Mouse (Mus musculus): Measurements from ENCODE around the gene Prdm9. TPM values are rescaled to one million over a fixed set of nuclear protein-coding genes. Genes with fewer than 3 reads are reported as not detected.
"Not testable (repeated sequence)": the region's sequence is repeated elsewhere in the genome, so short reads cannot be mapped to it uniquely, and the experiment has no call there.

Prdm9 gene
- 1 to 10 TPM; 1.5 to 2.8 TPM for total RNA-seq (2021)
- long read RNA-seq, experiment 1, result 0 reads
- long read RNA-seq, experiment 2, result 0 reads

DNA sequence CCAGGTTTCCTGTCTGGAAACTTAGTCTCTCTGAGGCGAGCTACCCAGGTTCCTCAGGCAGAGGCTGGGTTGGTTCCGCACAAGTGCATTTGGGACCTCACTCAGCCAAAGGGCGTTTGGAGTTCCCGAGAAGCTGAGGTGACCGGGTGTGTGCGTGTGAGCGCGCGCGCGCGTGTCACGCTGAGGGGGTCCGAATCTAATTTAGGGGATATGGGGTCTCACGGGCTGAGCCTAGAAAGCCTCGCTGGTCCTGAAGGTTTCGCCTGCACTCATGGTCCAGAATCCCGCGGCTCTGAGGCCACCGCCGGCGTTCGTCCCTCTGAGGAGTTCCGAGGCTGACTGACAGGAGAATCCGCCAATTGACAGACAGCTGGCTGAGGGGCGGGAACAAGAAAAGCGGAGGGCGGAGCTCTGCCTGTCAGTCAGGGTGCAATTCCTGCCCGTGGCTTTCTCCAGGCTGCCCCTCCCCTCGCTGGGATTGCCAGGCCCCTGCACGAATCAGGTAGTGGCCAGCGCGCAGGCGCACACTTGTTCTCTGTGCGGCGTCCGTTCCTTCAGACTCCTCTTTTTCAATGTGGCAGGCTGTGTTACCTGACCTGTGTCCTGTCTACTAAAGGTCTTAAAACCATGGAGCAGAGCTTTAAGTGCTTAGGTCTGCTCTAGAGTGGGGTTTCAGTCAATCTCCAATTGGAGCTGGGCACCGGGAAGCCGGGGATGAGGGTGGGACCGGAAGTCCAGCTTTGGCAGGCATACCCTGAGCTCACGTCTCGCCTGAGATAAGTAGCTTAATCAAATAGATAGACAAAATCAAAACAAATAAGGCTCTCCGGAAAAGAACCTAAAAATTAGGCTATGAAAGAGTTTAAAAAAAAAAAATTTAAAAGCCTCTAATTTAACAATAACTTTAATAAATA is at the start of gene Prdm9:
Prdm9 (minus strand) TSS at position 341 of the 914 bp plus-strand sequence.
- peak; percentile 99 to 100 for DNase-seq (ENCODE audit: low spot score in 2 of 2)
- intact Hi-C loops (cut with DNase I), result no loop called here

- no peak for DNase-seq (ENCODE audit: low spot score in 2 of 2)
- intact Hi-C loops (cut with DNase I), result no loop called here
Measured at GRCm38 (mm10) chr17:15599496-15599895, 35.3 kb upstream of the Prdm9 start.

GRCm38 (mm10) chr17:15591216-15591881 is 27.2 kb upstream of the Prdm9 start:
- DNase-seq (ENCODE audit: low spot score in 2 of 2), result no peak
- intact Hi-C loops (cut with DNase I), result no loop called here

DNA sequence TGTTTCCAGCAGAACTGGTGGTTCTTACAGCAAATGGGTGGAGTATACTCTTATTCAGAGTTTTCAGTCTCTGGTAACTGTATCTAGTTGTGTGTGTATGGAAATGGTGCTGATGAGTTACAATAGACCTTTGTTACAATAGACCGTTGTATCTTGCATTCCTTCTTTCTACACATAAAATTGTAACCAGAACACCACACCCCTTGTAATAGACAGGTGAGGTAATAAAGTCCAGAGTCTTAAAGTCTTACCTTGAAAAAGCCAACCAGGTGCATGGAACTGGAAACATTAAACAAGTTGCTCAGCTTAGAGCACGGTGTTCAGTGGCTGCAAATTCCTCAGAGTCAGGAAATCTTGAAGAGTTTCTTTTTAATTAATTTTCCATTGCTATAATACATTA is 24.0 kb upstream of the Prdm9 start:
- intact Hi-C loops (cut with DNase I), result no loop called here
- no peak for DNase-seq (ENCODE audit: low spot score in 2 of 2)

GRCm38 (mm10) chr17:15585691-15586090 is 21.5 kb upstream of the Prdm9 start:
- intact Hi-C loops (cut with DNase I), result no loop called here
- no peak for DNase-seq (ENCODE audit: low spot score in 2 of 2)

DNA sequence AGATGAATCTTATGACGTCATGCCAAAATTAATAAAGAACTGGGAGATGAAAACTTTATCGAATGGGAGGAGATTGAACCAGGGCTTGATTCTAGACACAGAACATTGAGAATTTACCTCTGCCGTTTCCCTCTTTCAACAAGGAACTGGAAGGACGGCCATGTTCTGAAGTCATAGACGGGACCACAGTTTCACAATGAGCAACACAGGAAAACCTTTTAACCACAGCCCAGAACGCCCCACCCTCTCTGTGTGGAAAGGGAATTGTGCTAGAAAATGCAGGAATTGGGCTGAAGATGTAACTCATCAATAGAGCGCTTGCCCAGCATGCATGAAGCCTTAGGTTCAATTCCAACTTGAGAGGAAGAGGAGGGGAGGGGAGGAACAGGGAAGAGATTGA is 18.9 kb upstream of the Prdm9 start:
- intact Hi-C loops (cut with DNase I), result no loop called here
- DNase-seq (ENCODE audit: low spot score in 2 of 2), result no peak

- DNase-seq (ENCODE audit: low spot score in 2 of 2), result no peak
- intact Hi-C loops (cut with DNase I), result no loop called here
Measured at GRCm38 (mm10) chr17:15580072-15580447, 15.9 kb upstream of the Prdm9 start.

DNA sequence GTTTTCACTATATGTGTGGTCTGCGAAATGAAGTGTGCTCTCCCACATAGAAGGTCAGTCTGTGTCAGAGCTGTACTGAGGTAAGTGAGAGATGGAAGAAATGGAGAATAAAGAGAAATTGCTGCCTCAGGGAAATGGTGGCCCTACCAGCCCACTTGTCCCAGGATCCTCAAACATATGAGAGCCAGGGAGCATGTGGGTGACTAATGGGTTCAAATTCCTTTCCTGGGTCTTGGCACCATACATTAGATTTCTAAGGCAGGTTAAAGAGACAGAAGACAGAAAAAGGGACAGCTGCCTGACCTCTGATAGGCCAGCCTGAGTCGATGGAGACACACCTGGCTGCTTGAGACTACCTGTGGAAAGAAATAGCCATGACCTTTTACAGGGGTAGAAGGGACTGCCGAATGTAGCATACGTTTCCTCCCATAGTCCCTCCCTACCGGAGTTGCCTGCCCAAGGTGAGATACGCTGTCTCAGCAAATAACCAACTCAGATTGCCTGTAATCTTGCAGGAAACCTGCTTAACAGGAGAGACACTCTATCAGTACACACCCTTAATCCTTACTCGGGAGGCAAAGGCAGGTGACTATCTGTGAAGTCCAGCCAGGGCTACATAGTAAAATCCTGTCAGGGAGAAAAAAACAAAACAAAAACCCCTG is 15.4 kb upstream of the Prdm9 start:
- DNase-seq (ENCODE audit: low spot score in 2 of 2), result no peak
- intact Hi-C loops (cut with DNase I), result no loop called here

DNA sequence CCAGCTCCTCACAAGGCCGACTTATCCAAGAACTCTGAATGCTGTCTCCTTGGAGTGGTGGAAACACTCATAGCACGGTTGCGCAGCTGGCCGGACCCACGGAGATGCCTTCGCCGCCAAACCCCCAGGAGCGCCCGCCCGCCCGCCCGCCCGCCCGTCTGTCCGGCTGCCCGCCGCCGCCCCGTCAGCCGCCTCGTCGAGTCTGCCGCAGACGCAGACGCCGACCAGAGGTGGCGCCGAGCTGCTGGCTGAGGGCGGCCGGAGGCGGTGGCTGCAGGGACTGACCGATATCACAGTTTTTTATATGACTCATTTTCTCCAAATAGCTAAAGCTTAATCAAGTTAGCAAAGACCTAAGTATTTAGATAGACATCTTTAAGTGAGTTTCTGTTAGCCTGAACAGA is 13.1 kb upstream of the Prdm9 start:
- peak in 1 of 2 experiments; percentile 8 for DNase-seq (ENCODE audit: low spot score in 2 of 2)
- intact Hi-C loops (cut with DNase I), result no loop called here

DNA sequence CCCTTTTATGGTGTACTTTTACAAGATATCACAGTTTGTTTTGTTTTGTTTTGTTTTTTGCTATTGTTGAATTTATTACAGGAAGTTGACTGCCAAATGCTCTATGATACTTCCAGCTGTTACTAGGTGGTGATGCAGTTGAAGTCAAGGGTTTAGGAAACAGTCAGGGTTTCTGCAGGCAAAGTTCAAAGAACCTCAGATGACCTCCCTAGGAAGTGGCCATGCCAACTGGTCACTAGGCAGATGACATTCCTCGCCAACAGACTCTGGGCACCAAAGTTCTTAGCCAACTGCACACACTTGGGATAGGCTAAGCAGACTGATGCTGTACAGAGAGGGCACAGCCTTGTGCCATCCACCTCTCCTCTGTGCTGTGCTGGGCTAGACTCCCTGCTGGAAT is 10.9 kb upstream of the Prdm9 start:
- intact Hi-C loops (cut with DNase I), result no loop called here
- DNase-seq (ENCODE audit: low spot score in 2 of 2), result no peak

- intact Hi-C loops (cut with DNase I), result no loop called here
Measured at GRCm38 (mm10) chr17:15566908-15567307, 2.8 kb upstream of the Prdm9 start.

DNA sequence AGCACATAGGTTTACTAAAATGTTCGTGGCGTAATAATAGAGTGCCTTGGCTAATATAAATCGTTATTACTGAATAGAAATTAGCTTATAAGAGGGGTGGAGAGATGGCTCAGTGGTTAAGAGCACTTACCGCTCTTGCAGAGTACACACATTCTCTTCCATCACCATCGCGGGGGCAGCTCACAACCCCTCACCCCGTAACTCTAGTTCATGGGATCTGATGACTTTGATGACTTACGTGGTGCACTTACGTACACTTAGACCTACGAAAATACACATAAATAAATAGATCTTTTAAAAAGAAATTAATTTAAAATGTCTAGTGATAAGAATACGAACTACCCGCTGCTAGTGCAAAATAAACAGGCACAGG is 760 bp upstream of the Prdm9 start:
- intact Hi-C loops (cut with DNase I), result no loop called here
- peak in 1 of 2 experiments; percentile 15 for DNase-seq (ENCODE audit: low spot score in 2 of 2)

More at GRCm38 (mm10) chr17:15566908-15567307, 2.8 kb upstream of the Prdm9 start:
- no peak for DNase-seq (ENCODE audit: low spot score in 2 of 2)

GRCm38 (mm10) chr17:15559946-15560345 is 4.2 kb downstream of the Prdm9 start:
- intact Hi-C loops (cut with DNase I), result no loop called here
- no peak for DNase-seq (ENCODE audit: low spot score in 2 of 2)

GRCm38 (mm10) chr17:15549713-15550112 is 14.4 kb downstream of the Prdm9 start:
- intact Hi-C loops (cut with DNase I), result no loop called here
- DNase-seq (ENCODE audit: low spot score in 2 of 2), result no peak

DNA sequence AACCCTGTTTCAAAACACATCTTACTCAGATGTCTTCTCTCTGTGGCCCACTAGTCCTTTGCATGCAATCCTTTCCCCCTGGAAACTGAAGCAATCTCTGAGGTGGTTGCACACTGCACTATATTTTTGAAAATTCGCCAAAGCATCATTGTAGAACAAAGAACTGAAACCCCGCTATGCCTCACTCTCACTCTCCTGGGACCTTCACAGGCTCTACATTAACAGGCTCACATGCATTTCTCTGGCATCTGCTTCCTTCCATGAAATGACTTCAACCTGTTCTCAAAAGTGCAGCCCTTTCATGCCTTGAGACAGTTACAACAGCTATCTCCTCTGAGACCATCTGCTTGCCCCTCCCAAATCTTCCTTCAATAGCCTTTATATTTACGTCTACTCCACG is 17.7 kb downstream of the Prdm9 start:
- no peak for DNase-seq (ENCODE audit: low spot score in 2 of 2)
- intact Hi-C loops (cut with DNase I), result no loop called here

- DNase-seq (ENCODE audit: low spot score in 2 of 2); intact Hi-C loops (cut with DNase I): not testable (repeated sequence)
Measured at GRCm38 (mm10) chr17:15543868-15544267, 20.3 kb downstream of the Prdm9 start.

- intact Hi-C loops (cut with DNase I), result no loop called here
- DNase-seq (ENCODE audit: low spot score in 2 of 2), result no peak
Measured at GRCm38 (mm10) chr17:15540309-15540708, 23.8 kb downstream of the Prdm9 start.

- DNase-seq (ENCODE audit: low spot score in 2 of 2), result no peak
- intact Hi-C loops (cut with DNase I), result no loop called here
Measured at GRCm38 (mm10) chr17:15536457-15536904, 27.7 kb downstream of the Prdm9 start.

GRCm38 (mm10) chr17:15535943-15536342 is 28.2 kb downstream of the Prdm9 start:
- intact Hi-C loops (cut with DNase I), result no loop called here
- DNase-seq (ENCODE audit: low spot score in 2 of 2), result no peak

- intact Hi-C loops (cut with DNase I), result no loop called here
- peak; percentile 68 to 82 for DNase-seq (ENCODE audit: low spot score in 2 of 2)
Measured at GRCm38 (mm10) chr17:15535162-15535800, 28.9 kb downstream of the Prdm9 start.
